Mouse (Mus musculus) megakaryocyte-erythroid progenitor cell, adult 5-6 weeks (primary cell): ENCODE measurements around the gene Angptl3. TPM values are rescaled to one million over a fixed set of nuclear protein-coding genes. Genes with fewer than 3 reads are reported as not detected.

ENCODE experiments used
- ATAC-seq: replicated peaks from 2 replicates; pipeline ENCODE4 v1.8.0; 2016; ENCODE audit warnings: mild to moderate bottlenecking, inconsistent platforms; ENCODE audit not compliant: severe bottlenecking, poor library complexity, low FRiP score, low TSS enrichment
- total RNA-seq, 2 experiments: library from RNA; stranded (forward) in 1 of 2; stranded (reverse) in 1 of 2; fragments of 200-1000, 215-1000 nt in 1 of 2; fragments of >200 nt in 1 of 2; fragmentation: Nextera tagmentation in 1 of 2; gene quantifications; 2 replicates each; pipeline ENCODE4 v1.2.3; 2014 to 2017

The Angptl3 gene
- total RNA-seq (2014; fragmentation: Nextera tagmentation) (0.46 TPM in 1 of 2 replicates, not detected in the other), total RNA-seq (2017) (0.85 TPM in 1 of 2 replicates, not detected in the other)

DNA sequence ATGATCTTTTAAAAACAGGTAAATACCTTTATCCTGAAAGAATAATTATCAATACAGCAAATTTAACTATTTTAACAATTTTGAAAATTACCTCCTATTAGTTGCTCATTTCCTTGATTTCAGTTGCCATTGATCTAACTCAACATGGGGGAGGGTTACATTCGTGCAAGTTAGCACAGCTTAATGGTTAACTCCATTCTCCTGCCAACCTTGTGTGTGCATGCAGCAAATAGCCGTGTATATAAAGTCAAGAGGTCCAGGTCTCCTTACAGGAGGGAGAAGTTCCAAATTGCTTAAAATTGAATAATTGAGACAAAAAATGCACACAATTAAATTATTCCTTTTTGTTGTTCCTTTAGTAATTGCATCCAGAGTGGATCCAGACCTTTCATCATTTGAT lies at the start of gene Angptl3:
TSS of gene Angptl3 (plus strand) at position 269 of the 400 bp plus-strand sequence.
- no peak for ATAC-seq

DNA sequence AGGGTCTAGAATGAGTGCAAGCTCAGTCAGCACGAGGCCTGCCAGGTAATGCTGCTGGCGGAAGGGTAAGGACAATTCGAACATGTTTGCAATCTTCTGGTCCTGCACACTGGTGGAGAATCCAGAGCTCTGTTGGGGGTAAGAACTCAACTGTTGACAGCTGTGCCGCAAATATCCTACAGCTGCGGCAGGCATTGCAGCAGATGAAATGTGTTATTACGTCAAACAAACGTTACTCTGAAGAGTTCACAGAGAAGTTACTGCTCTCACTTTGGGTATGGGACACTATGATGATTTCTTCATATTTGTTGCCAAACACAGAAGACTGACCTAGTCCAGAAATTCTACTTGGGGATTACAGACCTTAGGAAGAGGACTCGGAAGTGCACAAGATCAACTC lies 46.1 kb upstream of the Angptl3 start:
- ATAC-seq = no peak

DNA sequence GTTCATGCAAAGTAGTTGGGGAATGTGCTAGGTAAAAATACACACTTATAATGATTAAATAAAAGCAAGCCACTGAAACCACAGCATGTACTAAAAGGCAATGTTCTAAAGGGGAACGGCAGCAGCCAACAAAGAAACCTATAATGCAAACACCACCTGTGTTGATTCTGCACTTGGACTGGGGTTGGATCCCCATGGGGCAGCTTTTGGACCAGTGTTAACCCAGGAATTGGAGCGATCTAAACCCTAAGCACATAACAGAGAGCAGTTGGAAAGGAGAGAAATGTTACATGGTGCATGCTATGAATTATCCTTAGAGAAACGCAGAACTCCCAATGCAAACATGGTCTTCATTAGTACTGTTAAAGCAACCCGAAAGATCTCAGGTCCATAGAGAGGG lies 37.3 kb upstream of the Angptl3 start:
- ATAC-seq = no peak

DNA sequence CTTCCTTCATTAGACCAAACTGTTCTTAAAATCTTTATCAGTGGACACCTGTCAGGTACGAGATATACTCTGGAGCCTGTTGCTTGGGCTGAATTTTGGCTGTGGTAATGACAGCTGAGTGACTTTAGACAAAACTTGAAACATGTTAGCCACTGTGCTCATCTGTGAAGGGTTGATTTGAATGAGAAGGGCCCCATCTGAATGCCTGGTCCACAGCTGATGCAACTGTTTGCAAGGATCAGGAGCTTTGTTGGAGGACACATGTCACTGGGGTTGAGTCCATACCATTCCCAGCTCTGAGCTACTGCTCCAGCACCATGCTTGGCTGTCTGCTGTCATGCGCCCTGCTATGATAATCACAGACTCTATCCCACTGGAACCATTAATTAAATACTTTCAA lies 25.2 kb upstream of the Angptl3 start:
- ATAC-seq = no peak

DNA sequence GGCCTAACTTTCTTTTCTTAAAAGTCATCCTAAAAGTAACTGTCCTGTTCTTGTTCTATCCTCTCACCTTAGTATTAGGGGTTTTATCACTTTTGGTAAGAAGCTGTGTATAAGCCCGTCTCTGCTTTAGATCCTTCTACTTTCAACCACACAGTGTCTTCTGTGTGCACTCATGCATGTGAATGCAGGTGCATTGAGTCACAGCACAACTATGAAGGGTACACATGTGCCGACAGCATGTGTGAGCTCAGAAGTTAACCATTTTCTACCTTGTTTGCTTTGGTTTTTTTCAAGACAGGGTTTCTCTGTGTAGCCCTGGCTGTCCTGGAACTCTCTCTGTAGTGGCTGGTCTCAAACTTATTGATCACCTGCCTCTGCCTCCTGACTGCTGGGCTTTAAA lies 24.4 kb upstream of the Angptl3 start:
- ATAC-seq = no peak

DNA sequence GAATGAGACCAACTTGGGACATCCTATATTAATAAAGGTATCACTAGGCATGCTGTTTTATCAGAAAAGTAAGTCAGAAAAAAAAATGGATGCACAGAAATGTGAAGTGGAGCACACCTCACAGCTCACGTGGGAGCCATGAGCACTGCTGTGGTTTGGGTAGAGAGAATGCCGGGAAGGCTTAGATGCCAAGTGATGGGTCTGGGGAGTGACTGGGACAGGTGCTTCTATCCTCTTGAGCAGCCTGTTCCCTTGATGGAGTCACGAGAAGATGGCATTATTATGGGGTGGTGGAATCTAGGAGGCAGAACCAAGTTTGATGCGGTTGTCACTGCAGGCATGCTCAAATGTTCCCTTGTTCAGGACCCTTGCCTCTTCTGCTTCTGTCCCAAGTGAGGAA lies 19.7 kb upstream of the Angptl3 start:
- ATAC-seq = no peak

DNA sequence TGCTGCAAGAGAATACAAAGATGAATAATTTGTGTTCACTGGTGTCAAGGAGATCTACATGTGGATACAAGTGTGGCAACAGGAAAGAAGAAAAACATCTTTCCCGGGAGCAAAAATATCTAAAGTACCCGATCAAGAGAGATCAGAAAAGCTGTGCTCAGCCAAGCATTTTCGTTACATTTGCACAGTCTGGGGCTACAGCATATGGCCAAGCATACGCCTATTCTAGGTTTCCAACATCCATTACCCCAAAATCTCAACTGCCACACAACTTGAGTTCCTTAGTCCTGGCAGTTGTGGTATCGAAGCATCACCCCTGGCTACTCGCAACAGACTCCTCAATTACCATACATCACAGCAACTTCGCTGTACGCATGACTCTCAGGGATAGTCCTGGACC lies 8.5 kb upstream of the Angptl3 start:
- no peak for ATAC-seq

DNA sequence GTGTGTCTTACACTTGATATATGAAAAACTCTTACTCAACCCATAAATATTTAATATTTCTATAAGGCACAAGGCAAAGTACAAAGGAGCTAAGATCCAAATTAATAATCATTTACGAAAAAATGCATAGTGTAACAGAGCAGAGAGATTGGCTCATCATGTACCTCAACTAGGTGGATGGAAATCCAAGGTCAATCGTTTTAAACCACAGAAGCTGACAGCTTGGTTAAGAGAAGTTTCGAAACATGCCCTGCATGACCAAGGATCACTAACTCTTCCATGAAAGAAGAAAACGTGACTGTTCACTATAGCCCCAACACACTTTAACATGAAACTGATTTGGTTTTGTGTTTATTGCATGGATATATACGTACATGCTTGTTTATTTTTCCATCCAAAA lies 2.4 kb upstream of the Angptl3 start:
- no peak for ATAC-seq

DNA sequence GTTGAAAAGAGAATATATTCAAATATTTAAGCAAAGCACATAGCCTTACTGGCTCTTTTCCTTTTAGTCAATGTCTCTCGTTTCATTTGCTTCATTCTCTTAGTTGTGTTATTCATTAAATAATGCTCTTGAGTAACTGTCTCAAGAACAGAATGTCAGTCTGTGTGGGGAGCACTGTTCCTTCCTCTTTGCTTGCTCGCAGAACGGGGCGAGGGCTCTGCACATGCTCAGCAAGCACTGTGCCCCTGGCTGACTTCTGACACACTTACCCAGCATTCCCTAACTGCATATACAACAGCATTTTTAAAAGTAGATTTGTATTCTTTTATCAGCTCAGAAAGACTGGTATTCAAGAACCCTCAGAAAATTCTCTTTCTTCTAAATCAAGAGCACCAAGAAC lies 2.2 kb downstream of the Angptl3 start:
- ATAC-seq = peak; percentile 87

DNA sequence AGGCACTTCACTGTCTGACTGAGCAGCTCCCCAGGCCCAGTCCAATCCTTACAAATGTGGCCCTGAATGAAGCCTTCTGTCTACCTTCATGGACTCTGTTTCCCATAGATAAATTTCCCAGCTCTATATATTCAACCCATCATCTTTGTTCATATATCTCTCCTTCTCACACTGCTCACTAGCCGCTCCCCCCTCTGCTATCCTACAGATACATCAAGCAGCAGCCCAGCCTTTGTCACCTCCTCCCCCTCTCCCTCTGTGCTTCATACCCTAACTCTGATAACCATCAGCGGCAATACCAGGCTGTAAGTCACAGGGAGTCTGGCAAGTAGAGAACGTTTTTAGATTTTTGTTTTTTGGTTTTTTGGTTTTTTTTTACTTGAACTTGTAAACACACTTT lies 14.1 kb downstream of the Angptl3 start:
- peak; percentile 99 for ATAC-seq

DNA sequence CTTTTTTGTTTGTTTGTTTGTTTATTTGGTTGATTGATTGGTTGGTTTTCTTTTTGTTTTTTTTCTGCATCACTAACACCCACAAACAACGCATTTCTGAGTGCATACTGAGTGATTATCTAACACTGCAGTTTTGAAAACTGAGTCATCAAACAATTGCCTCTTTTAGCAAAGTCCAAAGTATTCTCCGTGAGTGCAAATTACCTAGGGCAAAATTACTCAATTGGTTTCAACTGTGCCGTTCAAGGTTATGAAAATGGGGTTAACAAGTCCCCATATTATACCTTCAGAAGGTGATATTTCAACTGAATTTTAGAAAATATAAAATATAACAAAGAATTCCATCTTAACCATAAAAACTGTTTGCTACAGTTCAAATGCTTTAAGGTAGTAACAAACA lies 15.7 kb downstream of the Angptl3 start:
- no peak for ATAC-seq

DNA sequence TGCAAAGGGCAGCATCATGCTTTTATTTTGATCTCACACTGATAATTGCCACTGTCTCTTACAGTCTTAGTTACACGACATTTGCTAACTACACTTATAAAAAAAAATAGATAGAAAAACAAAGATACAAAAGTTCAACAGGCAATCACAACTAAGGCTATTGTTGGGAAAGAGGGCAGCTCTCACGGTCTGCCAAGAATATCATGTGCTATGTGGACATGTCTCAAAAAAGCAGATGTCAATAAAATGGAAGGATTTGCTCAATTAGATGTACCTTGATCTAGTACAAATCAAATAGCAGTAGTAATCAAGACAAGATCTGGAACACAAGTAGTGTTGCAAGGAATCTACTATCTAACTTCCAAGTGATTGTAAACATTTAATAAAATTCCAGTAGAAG lies 17.8 kb downstream of the Angptl3 start:
- ATAC-seq = no peak

DNA sequence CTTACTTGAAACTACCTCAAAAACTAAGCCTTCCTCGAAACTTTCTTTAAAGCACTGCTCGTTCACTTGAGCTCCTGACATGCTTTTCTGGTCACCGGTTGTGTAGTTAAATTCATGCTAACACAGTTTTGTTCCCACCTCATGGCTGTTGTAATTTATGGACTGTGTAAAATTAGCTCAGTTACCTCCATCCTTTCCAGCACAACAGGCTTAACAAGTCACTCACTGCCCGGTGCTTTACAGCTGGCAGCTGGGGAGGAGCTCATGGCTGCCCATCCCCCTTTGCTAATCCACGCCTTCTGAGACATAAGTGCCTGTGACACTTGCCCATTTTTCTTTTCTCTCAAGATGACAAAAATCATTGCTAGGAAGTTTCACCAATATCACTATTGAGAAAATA lies 33.8 kb downstream of the Angptl3 start:
- no peak for ATAC-seq

DNA sequence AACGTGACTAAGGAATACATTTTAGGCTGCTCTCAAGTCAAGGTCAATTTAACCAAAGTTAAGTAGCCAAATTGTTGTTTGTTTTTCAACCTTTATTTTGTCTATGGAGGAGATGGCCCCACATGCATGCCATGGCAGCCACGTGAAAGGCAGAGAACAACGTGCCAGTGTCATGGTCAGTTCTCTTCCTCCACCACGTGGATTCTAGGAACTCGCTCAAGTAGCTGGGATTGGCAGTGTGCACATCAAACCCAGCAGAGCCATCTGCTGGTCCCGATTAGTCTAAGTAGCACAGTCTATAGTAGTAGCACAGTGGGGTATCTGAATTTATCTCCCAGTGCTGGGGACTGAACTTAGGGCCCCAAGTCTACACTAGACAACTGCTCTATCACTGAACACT lies 38.1 kb downstream of the Angptl3 start:
- no peak for ATAC-seq

DNA sequence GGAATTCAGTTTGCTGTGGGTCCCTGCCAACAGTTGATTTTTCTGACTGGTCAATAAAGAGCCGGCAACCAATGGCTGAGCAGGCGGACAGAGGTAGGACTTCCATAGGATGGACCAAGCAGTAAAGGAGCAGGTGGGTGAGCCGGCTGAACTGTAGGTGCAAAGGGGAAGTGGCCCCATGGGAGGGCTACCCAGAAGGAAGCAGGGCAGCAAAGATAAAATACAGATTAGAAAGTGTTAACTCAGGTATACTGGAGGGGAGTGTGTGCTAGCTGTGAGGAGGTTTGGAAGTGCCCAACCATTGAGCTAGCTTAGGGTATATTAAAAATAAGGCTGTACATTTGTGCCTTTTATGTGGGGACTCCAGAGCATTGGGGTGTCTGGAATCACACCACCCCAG lies 47.3 kb downstream of the Angptl3 start:
- no peak for ATAC-seq

DNA sequence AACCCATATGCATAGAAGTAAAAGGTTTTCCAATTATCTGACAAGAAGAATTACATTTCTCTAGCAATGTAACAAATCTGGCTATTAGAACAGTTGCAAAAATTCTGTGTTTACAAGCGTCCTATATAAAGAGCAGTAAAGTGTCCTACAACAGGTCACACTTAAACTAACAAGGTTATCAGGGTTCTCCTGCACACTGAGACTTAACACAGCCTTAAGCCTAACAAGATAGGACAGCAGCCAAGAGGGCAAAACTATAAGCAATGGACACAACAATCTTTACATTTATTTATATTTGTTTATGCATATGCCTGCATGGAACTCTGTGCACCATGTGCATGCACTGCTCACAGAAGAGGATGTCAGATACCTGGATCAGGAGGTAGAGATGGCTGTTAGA lies 50.4 kb downstream of the Angptl3 start:
- ATAC-seq = peak; percentile 89

DNA sequence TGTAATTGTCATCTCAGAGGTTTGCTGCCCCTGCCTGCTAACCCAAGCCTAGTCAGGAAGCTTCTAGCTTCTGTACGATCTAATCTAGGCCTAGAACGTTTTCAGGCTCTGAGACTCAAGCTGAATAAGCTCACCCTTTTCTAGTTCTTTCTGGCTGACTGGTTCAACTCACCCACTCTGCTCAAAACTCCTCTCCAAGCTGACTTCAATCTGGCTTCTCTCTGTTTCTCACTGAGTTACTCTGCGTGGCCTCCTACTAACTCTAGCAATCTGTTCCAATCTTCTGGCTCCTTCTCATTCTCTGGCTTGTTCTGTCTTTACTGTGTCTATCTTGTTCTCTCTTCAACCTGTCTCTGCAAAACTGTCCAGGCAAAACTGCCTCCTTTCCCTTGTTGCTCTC lies 53.1 kb downstream of the Angptl3 start:
- ATAC-seq = no peak

DNA sequence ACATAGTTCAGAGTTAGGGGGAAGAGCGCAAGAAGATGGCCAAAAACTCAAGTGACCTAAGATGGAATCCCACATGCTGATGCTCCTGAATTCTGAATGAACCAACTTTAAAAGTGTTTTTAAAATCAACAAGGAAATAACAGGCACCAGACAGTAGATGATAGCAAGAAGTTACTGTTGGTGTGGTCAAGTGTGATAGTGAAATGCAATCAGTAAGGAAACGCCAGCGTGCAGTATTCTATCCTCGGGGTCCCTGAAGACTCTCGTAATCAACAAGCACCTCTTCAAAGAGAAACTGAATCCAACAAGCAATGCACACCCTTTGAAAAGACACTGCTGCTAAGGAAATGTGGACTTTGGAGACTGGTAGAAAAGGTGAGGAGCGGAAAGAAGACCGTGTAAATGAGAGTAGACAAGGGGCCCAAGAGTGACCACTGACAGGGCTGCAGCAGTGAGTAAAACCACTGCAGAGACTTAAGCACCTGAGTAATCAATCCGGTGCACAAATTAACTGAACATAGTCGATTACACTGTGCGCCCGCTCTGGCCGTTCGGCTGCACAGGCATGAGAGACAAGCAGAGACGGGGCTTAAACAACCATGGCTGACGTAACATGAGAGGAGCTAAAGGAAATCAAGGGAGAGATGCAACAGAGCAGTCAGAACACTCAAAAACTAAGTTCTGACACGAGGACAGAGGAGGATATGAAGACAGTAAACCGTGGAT lies 57.2 kb downstream of the Angptl3 start:
- peak; percentile 87 for ATAC-seq

DNA sequence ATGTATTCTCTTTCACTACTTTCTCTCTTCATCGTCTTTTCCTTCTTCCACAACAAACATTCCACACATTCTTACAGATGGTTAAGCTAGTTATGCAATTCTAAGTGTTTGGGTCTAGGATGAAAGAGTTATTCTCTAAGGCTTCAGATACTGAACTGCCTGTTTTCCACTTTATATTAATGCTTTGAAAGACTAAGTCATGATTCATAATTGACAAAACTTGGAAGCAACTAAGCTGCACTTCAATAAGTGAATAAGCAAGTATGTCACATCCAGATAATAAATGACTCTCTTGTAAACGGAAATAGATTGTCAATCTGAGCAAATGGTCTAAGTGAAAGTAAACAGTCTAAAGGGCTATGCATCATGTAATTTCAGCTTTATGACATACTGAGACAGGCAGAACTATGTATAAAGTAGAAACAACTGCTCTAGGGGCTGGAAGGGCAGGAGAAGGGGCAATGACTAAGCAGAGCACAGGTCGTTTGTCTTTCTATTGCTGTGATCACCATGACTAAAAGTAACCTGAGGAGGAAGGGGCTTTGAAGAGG lies 60.5 kb downstream of the Angptl3 start:
- no peak for ATAC-seq

DNA sequence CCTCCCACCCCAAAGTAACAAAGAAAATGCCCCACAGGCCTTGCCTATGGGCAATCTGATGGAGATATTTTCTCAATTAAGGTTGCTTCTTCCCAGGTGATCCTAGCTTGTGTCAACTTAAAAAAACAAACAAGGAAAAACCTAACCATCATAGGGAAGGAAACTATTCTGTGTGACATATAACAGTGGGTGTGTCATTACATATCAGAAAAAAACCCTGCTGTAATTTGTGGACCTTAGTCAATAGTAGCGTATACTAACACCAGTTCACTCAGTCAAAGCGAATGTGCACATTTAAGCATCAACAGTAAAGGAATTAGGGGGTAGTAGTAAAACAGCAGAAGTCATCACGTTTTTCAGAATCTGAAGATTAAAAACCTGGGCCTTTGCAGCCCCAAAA lies 61.0 kb downstream of the Angptl3 start:
- ATAC-seq = no peak
